Mouse (Mus musculus) left cerebral cortex, adult 6 months (tissue): ENCODE measurements around the gene Stk11ip. TPM values are rescaled to one million over a fixed set of nuclear protein-coding genes. Genes with fewer than 3 reads are reported as not detected.

Experiments
- long read RNA-seq, 2 experiments: library from polyadenylated mRNA; unstranded; transcript quantifications; one replicate each; pipeline ENCODE4 v2.0.0; 2019 to 2020
- polyA plus RNA-seq: library from polyadenylated mRNA; unstranded; fragments of <200 nt; fragmentation: Nextera tagmentation; gene quantifications from 2 replicates; pipeline ENCODE4 v1.2.3, GENCODE M21; 2021

Gene Stk11ip
- polyA plus RNA-seq = 12.6 and 13.3 TPM in 2 replicates
- long read RNA-seq, experiment 1, full-length matches to known transcripts = 12 of 41 reads
- long read RNA-seq, experiment 1, partial matches to known transcripts = 20 of 41 reads
- long read RNA-seq, experiment 1, other reads (novel, unspliced or antisense) = 9 of 41 reads
- long read RNA-seq, experiment 2, partial matches to known transcripts = 8 of 11 reads
- long read RNA-seq, experiment 2, other reads (novel, unspliced or antisense) = 3 of 11 reads

GRCm38 (mm10) chr1:75521321-75522031 is at the start of gene Stk11ip:
Gene Stk11ip (plus strand): TSS chr1:75521529.

GRCm38 (mm10) chr1:75478916-75479634 is 42.3 kb upstream of the Stk11ip start, which contains the start of the genes Chpf and Tmem198:
Gene Chpf (minus strand): TSS chr1:75479307.
Gene Tmem198 (plus strand): TSS chr1:75479532.

GRCm38 (mm10) chr1:75505956-75506831 is 15.1 kb upstream of the Stk11ip start, which contains the start of gene Obsl1:
Gene Obsl1 (minus strand): TSS chr1:75506452.

GRCm38 (mm10) chr1:75507006-75507405 is 14.3 kb upstream of the Stk11ip start, which contains the start of gene Inha:
Gene Inha (plus strand): TSS chr1:75507077.

GRCm38 (mm10) chr1:75545965-75546956 is 24.9 kb downstream of the Stk11ip start, which contains the start of gene Slc4a3:
Gene Slc4a3 (plus strand): TSS chr1:75546266.

Other genes starting within 250 kb of the Stk11ip start
- gene Resp18, start 243.1 kb upstream of the Stk11ip start, polyA plus RNA-seq = 215 and 275 TPM in 2 replicates
- gene Dnpep, start 203.5 kb upstream of the Stk11ip start, polyA plus RNA-seq = 81.6 and 92.2 TPM in 2 replicates
- gene Des, start 161.2 kb upstream of the Stk11ip start, polyA plus RNA-seq = 1.2 and 1.5 TPM in 2 replicates
- gene Speg, start 146.2 kb upstream of the Stk11ip start, polyA plus RNA-seq = 46.1 and 63.7 TPM in 2 replicates
- gene Gmppa, start 85.6 kb upstream of the Stk11ip start, polyA plus RNA-seq = 27.0 and 29.7 TPM in 2 replicates
- 2.7 and 3.6 TPM in 2 replicates for gene Asic4, start 71.1 kb upstream of the Stk11ip start, polyA plus RNA-seq
- gene Chpf, start 42.2 kb upstream of the Stk11ip start, polyA plus RNA-seq = 47.4 and 88.6 TPM in 2 replicates
- gene Tmem198, start 42.0 kb upstream of the Stk11ip start, polyA plus RNA-seq = 52.6 and 63.4 TPM in 2 replicates
- gene Obsl1, start 15.1 kb upstream of the Stk11ip start, polyA plus RNA-seq = 5.8 and 8.1 TPM in 2 replicates
- gene Inha, start 14.5 kb upstream of the Stk11ip start, polyA plus RNA-seq = 3.2 and 4.8 TPM in 2 replicates
- 29.4 and 48.5 TPM in 2 replicates for gene Slc4a3, start 24.7 kb downstream of the Stk11ip start, polyA plus RNA-seq